Mouse (Mus musculus) E14TG2a.4 (cell line): ENCODE measurements around the gene Snx4.

ENCODE experiments used
- CTCF ChIP-seq: conservative IDR thresholded peaks from 2 replicates; pipeline ENCODE4 v1.5.1; 2014; ENCODE audit warnings: low read length
- NANOG ChIP-seq: IDR thresholded peaks from 2 replicates; pipeline ENCODE4 v1.6.1; 2014; ENCODE audit warnings: borderline replicate concordance, low read length, mixed read lengths
- POU5F1 ChIP-seq: IDR thresholded peaks from 2 replicates; pipeline ENCODE4 v1.6.1; 2014; ENCODE audit warnings: low read length, borderline replicate concordance

GRCm38 (mm10) chr16:33342356-33342755 is 91.1 kb downstream of the Snx4 start:
- TF ChIP-seq CTCF (no peak), POU5F1 (no peak), NANOG (no peak)
